Mouse (Mus musculus): ENCODE measurements around the gene Mier1. TPM values are rescaled to one million over a fixed set of nuclear protein-coding genes. Genes with fewer than 3 reads are reported as not detected.
"Not testable (repeated sequence)": the region's sequence is repeated elsewhere in the genome, so short reads cannot be mapped to it uniquely, and the experiment has no call there.

Gene Mier1
- polyA plus RNA-seq, 1 experiment from 2014 or later: 28.8 TPM

DNA sequence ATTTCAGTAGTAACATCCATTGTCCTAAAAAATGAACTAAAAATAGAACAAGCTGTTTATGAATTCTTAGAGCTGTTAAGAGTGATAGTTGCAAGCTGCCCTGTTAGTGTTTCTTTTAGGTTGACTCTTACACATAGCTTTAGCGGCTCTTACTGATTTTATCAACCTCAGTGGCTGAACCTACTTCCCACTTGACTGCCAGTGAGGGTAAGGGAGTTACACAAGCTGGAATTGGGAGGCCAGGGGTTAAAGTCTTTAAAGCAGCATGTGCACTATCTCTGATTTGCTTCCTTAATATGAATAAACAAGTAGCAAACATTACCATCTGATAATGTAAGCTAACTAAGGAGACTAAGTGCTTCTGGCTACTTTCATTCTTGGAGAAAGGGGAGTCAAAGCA, 22.8 kb downstream of the Mier1 start:
- WGBS: 91% methylated on average over 1 of the region's 1 CpGs
- Histone ChIP-seq H3K9ac (ENCODE audit: low read depth, low read length) (no peak overlapping the region), H3K27me3 (replicated peaks; ENCODE audit: control insufficient read depth, insufficient read depth, low read length) (no peaks in the 10 kb centered on the region), H3K27ac (ENCODE audit: low read depth, low read length) (no peak overlapping the region), H3K4me3 (ENCODE audit: low read length) (no peak overlapping the region), H3K4me2 (ENCODE audit: low read length) (no peak overlapping the region), H3K36me3 (ENCODE audit: control insufficient read depth, insufficient read depth, low read length) (peaks cover 2% of the 10 kb centered on the region; the same call in 1 of the 2 replicates), H3K9me3 (ENCODE audit: control insufficient read depth, low read length) (no peaks in the 10 kb centered on the region), H3K4me1 (ENCODE audit: control insufficient read depth, insufficient read depth, low read depth, low read length) (no peaks in the 10 kb centered on the region)
- no peak for ATAC-seq

- H3K4me2 ChIP-seq (ENCODE audit: low read length): no peak overlapping the region
- H3K9me3 ChIP-seq (ENCODE audit: control insufficient read depth, low read length): no peaks in the 10 kb centered on the region
- ATAC-seq: no peak
- WGBS: 32% methylated on average over 5 of the region's 5 CpGs
- no peaks in the 10 kb centered on the region for H3K27me3 ChIP-seq (replicated peaks; ENCODE audit: control insufficient read depth, insufficient read depth, low read length)
- no peak overlapping the region for H3K4me3 ChIP-seq (ENCODE audit: low read length)
- peaks cover 17% of the 10 kb centered on the region for H3K36me3 ChIP-seq (ENCODE audit: control insufficient read depth, insufficient read depth, low read length)
- H3K4me1 ChIP-seq (ENCODE audit: control insufficient read depth, insufficient read depth, low read depth, low read length): no peaks in the 10 kb centered on the region
- H3K27ac ChIP-seq (ENCODE audit: low read depth, low read length): no peak overlapping the region
- H3K9ac ChIP-seq (ENCODE audit: low read depth, low read length): no peak overlapping the region
These were observed 32.1 kb downstream of the Mier1 start for GRCm38 (mm10) chr4:103146339-103146738.

DNA sequence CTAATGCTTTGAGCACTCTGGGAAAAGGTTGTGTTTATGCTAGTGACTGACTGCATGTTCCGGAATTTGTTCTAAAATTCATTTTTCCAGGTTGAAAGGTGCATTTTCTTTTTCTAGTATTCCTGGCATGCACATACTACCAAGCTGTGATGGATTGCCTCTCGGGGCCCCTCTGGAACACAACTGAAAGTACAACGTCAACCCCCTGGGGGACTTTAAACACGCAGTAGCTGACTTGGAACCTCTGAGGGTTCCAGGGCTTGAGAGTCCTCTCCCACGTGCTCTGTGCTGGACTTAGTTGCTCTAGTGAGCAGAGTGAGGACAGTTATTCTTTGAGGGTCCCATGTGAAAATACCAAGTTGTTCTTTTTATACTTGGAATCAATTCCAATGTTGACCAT, 37.8 kb downstream of the Mier1 start:
- no peak for ATAC-seq
- H3K4me2 ChIP-seq (ENCODE audit: low read length): no peak overlapping the region
- peaks cover 31% of the 10 kb centered on the region for H3K36me3 ChIP-seq (ENCODE audit: control insufficient read depth, insufficient read depth, low read length)
- H3K9ac ChIP-seq (ENCODE audit: low read depth, low read length): no peak overlapping the region
- no peaks in the 10 kb centered on the region for H3K27me3 ChIP-seq (replicated peaks; ENCODE audit: control insufficient read depth, insufficient read depth, low read length)
- no peaks in the 10 kb centered on the region for H3K4me1 ChIP-seq (ENCODE audit: control insufficient read depth, insufficient read depth, low read depth, low read length)
- no peak overlapping the region for H3K4me3 ChIP-seq (ENCODE audit: low read length)
- H3K27ac ChIP-seq (ENCODE audit: low read depth, low read length): no peak overlapping the region
- WGBS: 80% methylated on average over 5 of the region's 5 CpGs
- H3K9me3 ChIP-seq (ENCODE audit: control insufficient read depth, low read length): no peaks in the 10 kb centered on the region

DNA sequence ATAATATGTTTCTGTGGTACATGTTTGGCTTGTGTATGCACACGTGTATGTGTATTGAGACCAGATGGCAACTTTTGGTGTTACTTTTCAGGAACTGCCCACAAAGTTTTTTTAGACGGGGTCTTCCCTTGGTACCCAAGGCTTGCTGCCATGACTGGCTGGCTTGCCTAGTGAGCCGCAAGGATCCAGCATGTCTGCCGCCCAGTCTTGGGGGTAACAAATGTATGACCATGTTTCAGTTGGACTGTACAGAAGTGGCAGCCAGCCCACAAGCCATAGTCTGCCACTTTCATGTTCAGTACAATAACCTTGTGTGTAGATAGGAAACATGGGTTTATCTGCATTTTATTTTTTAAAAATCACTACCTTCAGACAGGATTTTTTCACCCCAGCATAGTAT, 44.6 kb downstream of the Mier1 start:
- no peak overlapping the region for H3K9ac ChIP-seq (ENCODE audit: low read depth, low read length)
- H3K27ac ChIP-seq (ENCODE audit: low read depth, low read length): no peak overlapping the region
- H3K4me2 ChIP-seq (ENCODE audit: low read length): no peak overlapping the region
- no peak overlapping the region for H3K4me3 ChIP-seq (ENCODE audit: low read length)
- no peak for ATAC-seq
- no peaks in the 10 kb centered on the region for H3K27me3 ChIP-seq (replicated peaks; ENCODE audit: control insufficient read depth, insufficient read depth, low read length)
- WGBS: 94% methylated on average over 4 of the region's 4 CpGs
- no peaks in the 10 kb centered on the region for H3K9me3 ChIP-seq (ENCODE audit: control insufficient read depth, low read length)
- H3K36me3 ChIP-seq (ENCODE audit: control insufficient read depth, insufficient read depth, low read length): peaks cover 18% of the 10 kb centered on the region
- no peaks in the 10 kb centered on the region for H3K4me1 ChIP-seq (ENCODE audit: control insufficient read depth, insufficient read depth, low read depth, low read length)

DNA sequence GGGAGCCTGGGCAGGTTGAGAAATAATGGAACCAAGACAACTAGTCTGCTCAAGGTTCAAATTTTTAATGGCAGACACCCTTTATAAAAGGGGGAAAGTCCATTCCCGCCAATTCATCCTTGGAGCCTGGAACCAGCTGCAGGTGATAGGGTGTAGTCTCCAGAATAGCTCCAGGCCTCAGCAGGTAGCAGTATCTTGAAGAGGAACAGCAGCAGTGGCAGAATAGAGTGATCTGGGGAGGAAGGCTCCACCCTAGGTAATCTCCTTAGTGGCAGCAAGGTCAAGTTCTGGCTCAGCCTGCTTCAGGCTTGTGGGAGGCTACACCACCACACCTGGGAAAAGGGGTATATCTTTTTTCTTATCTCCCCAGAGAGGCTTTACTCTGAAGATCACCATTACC, 52.0 kb downstream of the Mier1 start:
- not testable (repeated sequence) for H3K9ac ChIP-seq (ENCODE audit: low read depth, low read length); ATAC-seq; H3K27me3 ChIP-seq (replicated peaks; ENCODE audit: control insufficient read depth, insufficient read depth, low read length); H3K4me2 ChIP-seq (ENCODE audit: low read length); H3K4me3 ChIP-seq (ENCODE audit: low read length); H3K27ac ChIP-seq (ENCODE audit: low read depth, low read length); H3K9me3 ChIP-seq (ENCODE audit: control insufficient read depth, low read length); H3K4me1 ChIP-seq (ENCODE audit: control insufficient read depth, insufficient read depth, low read depth, low read length)
- 0 out of 2 replicates have a peak, but pooled peaks cover 10% of the 10 kb centered on the region for H3K36me3 ChIP-seq (ENCODE audit: control insufficient read depth, insufficient read depth, low read length)
- 100% methylated on average over 1 of the region's 1 CpGs for WGBS

DNA sequence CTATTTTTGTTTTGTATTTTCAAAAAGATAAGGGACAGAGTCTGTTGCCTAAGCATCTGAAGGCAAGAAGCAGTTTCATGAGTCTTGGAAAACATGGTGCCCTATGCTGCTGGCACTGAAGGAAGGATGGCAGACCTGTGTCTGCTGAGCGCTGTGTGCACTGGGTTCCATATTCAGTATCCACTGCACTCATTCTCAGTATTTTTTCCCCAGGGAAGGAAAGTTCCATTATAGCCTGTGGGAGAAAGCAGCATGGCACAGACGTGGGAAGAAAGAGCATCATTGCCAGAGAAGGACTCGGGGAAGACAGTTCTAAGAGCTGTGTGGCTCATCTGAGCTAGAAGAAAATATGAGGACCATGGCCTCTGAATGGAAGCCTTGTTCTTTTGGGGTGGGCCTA, 57.1 kb downstream of the Mier1 start:
- no peak overlapping the region for H3K4me3 ChIP-seq (ENCODE audit: low read length)
- H3K27ac ChIP-seq (ENCODE audit: low read depth, low read length): no peak overlapping the region
- no peaks in the 10 kb centered on the region for H3K4me1 ChIP-seq (ENCODE audit: control insufficient read depth, insufficient read depth, low read depth, low read length)
- H3K4me2 ChIP-seq (ENCODE audit: low read length): no peak overlapping the region
- H3K36me3 ChIP-seq (ENCODE audit: control insufficient read depth, insufficient read depth, low read length): peaks cover 10% of the 10 kb centered on the region
- ATAC-seq: no peak
- no peaks in the 10 kb centered on the region for H3K9me3 ChIP-seq (ENCODE audit: control insufficient read depth, low read length)
- 85% methylated on average over 3 of the region's 3 CpGs for WGBS
- H3K27me3 ChIP-seq (replicated peaks; ENCODE audit: control insufficient read depth, insufficient read depth, low read length): no peaks in the 10 kb centered on the region
- H3K9ac ChIP-seq (ENCODE audit: low read depth, low read length): no peak overlapping the region

DNA sequence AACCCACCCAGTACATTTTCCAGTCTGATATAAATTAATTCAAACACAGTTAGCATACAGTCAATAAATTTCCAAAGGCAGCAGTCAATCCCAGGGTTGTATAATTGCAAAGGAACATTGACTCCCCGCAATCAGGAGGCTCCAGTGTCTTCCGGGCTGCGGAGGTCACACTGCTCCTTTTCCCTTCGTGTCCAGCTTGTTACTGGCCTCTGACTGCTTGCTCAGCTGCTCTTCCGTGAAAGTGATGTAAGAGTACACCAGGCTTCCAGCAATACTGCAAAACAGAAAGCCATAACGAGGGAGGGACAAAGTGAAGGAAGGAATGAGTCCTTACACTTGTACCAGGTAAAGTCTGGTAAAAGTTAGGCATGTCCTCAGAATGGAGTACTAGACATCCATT, 59.3 kb downstream of the Mier1 start:
- H3K9ac ChIP-seq (ENCODE audit: low read depth, low read length): no peak overlapping the region
- no peaks in the 10 kb centered on the region for H3K9me3 ChIP-seq (ENCODE audit: control insufficient read depth, low read length)
- H3K4me3 ChIP-seq (ENCODE audit: low read length): no peak overlapping the region
- 81% methylated on average over 6 of the region's 6 CpGs for WGBS
- no peak overlapping the region for H3K4me2 ChIP-seq (ENCODE audit: low read length)
- H3K27me3 ChIP-seq (replicated peaks; ENCODE audit: control insufficient read depth, insufficient read depth, low read length): no peaks in the 10 kb centered on the region
- ATAC-seq: no peak
- no peak overlapping the region for H3K27ac ChIP-seq (ENCODE audit: low read depth, low read length)
- peaks cover 10% of the 10 kb centered on the region for H3K36me3 ChIP-seq (ENCODE audit: control insufficient read depth, insufficient read depth, low read length)
- H3K4me1 ChIP-seq (ENCODE audit: control insufficient read depth, insufficient read depth, low read depth, low read length): no peaks in the 10 kb centered on the region

- no peak for ATAC-seq
- WGBS: 75% methylated on average over 7 of the region's 7 CpGs
- H3K4me3 ChIP-seq (ENCODE audit: low read length): no peak overlapping the region
- peaks cover 10% of the 10 kb centered on the region for H3K36me3 ChIP-seq (ENCODE audit: control insufficient read depth, insufficient read depth, low read length)
- H3K9me3 ChIP-seq (ENCODE audit: control insufficient read depth, low read length): no peaks in the 10 kb centered on the region
- H3K27ac ChIP-seq (ENCODE audit: low read depth, low read length): no peak overlapping the region
- no peaks in the 10 kb centered on the region for H3K27me3 ChIP-seq (replicated peaks; ENCODE audit: control insufficient read depth, insufficient read depth, low read length)
- no peak overlapping the region for H3K9ac ChIP-seq (ENCODE audit: low read depth, low read length)
- no peaks in the 10 kb centered on the region for H3K4me1 ChIP-seq (ENCODE audit: control insufficient read depth, insufficient read depth, low read depth, low read length)
- no peak overlapping the region for H3K4me2 ChIP-seq (ENCODE audit: low read length)
These were observed 59.8 kb downstream of the Mier1 start for GRCm38 (mm10) chr4:103174001-103174400.

GRCm38 (mm10) chr4:103177681-103178080, 63.5 kb downstream of the Mier1 start:
- no peak overlapping the region for H3K9ac ChIP-seq (ENCODE audit: low read depth, low read length)
- no peak overlapping the region for H3K4me2 ChIP-seq (ENCODE audit: low read length)
- ATAC-seq: no peak
- H3K27me3 ChIP-seq (replicated peaks; ENCODE audit: control insufficient read depth, insufficient read depth, low read length): no peaks in the 10 kb centered on the region
- H3K36me3 ChIP-seq (ENCODE audit: control insufficient read depth, insufficient read depth, low read length): peaks cover 6% of the 10 kb centered on the region
- no peak overlapping the region for H3K4me3 ChIP-seq (ENCODE audit: low read length)
- WGBS: 80% methylated on average over 1 of the region's 1 CpGs
- H3K27ac ChIP-seq (ENCODE audit: low read depth, low read length): no peak overlapping the region
- peaks cover 3% of the 10 kb centered on the region; the same call in 1 of the 2 replicates for H3K4me1 ChIP-seq (ENCODE audit: control insufficient read depth, insufficient read depth, low read depth, low read length)
- no peaks in the 10 kb centered on the region for H3K9me3 ChIP-seq (ENCODE audit: control insufficient read depth, low read length)
